Mouse (Mus musculus) limb, embryonic 11.5 days (tissue): ENCODE results near the gene Zfp787. TPM values are rescaled to one million over a fixed set of nuclear protein-coding genes. Genes with fewer than 3 reads are reported as not detected.
A peak's percentile ranks its signal among the peaks of the same experiment; 100 is the strongest.
"Not testable (repeated sequence)": the region's sequence is repeated elsewhere in the genome, so short reads cannot be mapped to it uniquely, and the experiment has no call there.

Experiments used
- ATAC-seq: fragments of 200-750 bp; cut with Nextera tagmentation; 2 replicates; pipeline ENCODE4 v1.8.0; 2017; ENCODE audit warnings: low read depth; ENCODE audit not compliant: insufficient number of reproducible peaks, low FRiP score, low TSS enrichment
- DNase-seq: peaks from one replicate; pipeline ENCODE4 v3.0.0-alpha.2; 2015; ENCODE audit warnings: low spot score
- H3K27ac ChIP-seq: fragments of 300-500 bp; sonication (generic); replicated peaks from 2 replicates; pipeline ENCODE4 v1.5.1; 2014; ENCODE audit warnings: low read depth, mild to moderate bottlenecking, low read length
- H3K27me3 ChIP-seq: fragments of 300-500 bp; sonication (generic); 2 replicates; pipeline ENCODE4 v1.6.1; 2014; ENCODE audit warnings: mild to moderate bottlenecking, low read length, mixed read lengths; ENCODE audit not compliant: control insufficient read depth, insufficient read depth
- H3K36me3 ChIP-seq: fragments of 300-500 bp; sonication (generic); 2 replicates; pipeline ENCODE4 v1.6.1; 2014; ENCODE audit warnings: mild to moderate bottlenecking, low read length, moderate library complexity, mixed read lengths; ENCODE audit not compliant: control insufficient read depth, insufficient read depth
- H3K4me1 ChIP-seq: fragments of 300-500 bp; sonication (generic); 2 replicates; pipeline ENCODE4 v1.6.1; 2014; ENCODE audit warnings: low read length, mixed read lengths; ENCODE audit not compliant: control insufficient read depth, insufficient read depth
- H3K4me2 ChIP-seq: fragments of 300-500 bp; sonication (generic); 2 replicates; pipeline ENCODE4 v1.6.1; 2014; ENCODE audit warnings: low read depth, mild to moderate bottlenecking, moderate library complexity; ENCODE audit not compliant: severe bottlenecking
- H3K4me3 ChIP-seq: fragments of 300-500 bp; sonication (generic); 2 replicates; pipeline ENCODE4 v1.5.1; 2014; ENCODE audit warnings: low read depth, low read length
- H3K9ac ChIP-seq: fragments of 300-500 bp; sonication (generic); 2 replicates; pipeline ENCODE4 v1.6.1; 2014; ENCODE audit warnings: mild to moderate bottlenecking, low read length
- H3K9me3 ChIP-seq: fragments of 300-500 bp; sonication (generic); 2 replicates; pipeline ENCODE4 v1.6.1; 2016; ENCODE audit warnings: low read length; ENCODE audit not compliant: control insufficient read depth
- WGBS: fragments of 180-500 bp; shearing (Covaris S2); extraction: QIAGEN DNeasy Blood & Tissue Kit; methylation state at CpG from one replicate; pipeline ENCODE4 v1.1.7; 2014; 5-methylcytosine and 5-hydroxymethylcytosine counted together
- polyA plus RNA-seq: library from polyadenylated mRNA; unstranded; fragments of >200 nt; fragmentation: Nextera tagmentation; extraction: Ambion mirVana; gene quantifications from 2 replicates; pipeline ENCODE4 v1.2.1, GENCODE M21; 2014

The Zfp787 gene
- polyA plus RNA-seq, 1 experiment from 2014 or later = 13.2 TPM

DNA sequence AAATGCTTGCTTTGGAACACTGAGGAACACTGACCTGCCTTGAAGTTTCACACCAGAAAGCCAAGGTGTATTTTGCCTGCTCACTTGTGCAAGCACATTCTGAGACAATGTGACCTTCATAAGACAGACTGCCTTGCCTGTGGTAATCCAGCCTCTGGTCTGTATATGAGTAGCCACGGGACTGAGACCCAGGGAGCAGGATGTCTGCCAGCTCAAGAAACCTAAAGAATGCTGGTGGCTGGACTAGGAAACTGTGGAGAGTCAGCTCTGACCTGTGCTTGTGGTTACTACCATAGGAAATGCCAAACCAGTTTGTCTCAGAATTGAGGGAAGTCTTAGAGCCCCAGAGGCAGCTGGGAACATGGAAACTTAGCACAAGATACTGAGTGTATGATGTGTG is 29.6 kb upstream of the Zfp787 start:
- Histone ChIP-seq H3K4me3 (no peak overlapping the region), H3K36me3 (peaks cover 14% of the 10 kb centered on the region), H3K4me1 (no peaks in the 10 kb centered on the region), H3K27me3 (no peaks in the 10 kb centered on the region), H3K9me3 (peaks cover 2% of the 10 kb centered on the region; the same call in 1 of the 2 replicates), H3K27ac (no peak overlapping the region), H3K9ac (no peak overlapping the region), H3K4me2 (no peak overlapping the region)
- DNase-seq (no peak), ATAC-seq (no peak)
- 94% methylated on average over 1 of the region's 1 CpGs for WGBS

DNA sequence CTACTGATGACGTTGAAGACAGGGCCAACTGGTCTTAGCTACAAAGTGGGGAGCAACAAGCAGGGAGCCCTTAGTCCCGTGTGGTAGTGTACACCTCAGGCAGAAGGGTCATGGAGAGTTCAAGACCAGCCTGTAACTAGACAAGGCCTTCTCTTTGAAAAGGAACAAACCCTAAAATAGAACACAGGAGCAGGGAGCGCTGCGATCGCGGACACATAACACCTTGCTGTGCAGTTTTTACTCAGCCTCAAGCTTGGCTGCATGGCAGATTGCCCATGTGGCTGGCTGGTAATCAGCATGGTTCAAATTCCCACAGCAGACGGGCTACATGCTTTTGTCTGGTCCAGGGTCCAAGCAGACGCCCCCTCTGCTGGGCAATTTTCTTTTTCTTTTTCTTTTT is 28.7 kb upstream of the Zfp787 start:
- Histone ChIP-seq H3K4me1 (no peaks in the 10 kb centered on the region), H3K27me3 (no peaks in the 10 kb centered on the region), H3K36me3 (peaks cover 14% of the 10 kb centered on the region), H3K27ac (no peak overlapping the region), H3K9me3 (peaks cover 2% of the 10 kb centered on the region; the same call in 1 of the 2 replicates), H3K9ac (no peak overlapping the region), H3K4me2 (no peak overlapping the region), H3K4me3 (no peak overlapping the region)
- 90% methylated on average over 8 of the region's 8 CpGs for WGBS
- DNase-seq = no peak
- ATAC-seq = no peak

DNA sequence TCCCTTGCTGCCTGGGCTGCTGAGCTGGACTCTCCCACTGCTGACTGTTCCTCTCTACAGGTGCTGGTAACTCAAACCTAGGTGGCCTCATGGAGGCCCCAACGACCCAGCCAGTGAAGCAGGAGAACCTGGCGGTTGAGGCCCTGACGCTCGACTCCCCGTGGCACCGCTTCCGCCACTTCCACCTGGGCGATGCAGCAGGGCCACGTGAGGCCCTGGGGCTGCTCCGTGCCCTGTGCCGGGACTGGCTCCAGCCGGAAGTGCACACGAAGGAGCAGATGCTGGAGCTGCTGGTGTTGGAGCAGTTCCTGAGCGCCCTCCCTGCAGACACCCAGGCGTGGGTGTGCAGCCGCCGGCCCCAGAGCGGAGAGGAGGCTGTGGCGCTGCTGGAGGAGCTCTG is 28.0 kb upstream of the Zfp787 start:
- Histone ChIP-seq H3K4me2 (no peak overlapping the region), H3K4me1 (no peaks in the 10 kb centered on the region), H3K9me3 (peaks cover 2% of the 10 kb centered on the region; the same call in 1 of the 2 replicates), H3K27me3 (no peaks in the 10 kb centered on the region), H3K27ac (no peak overlapping the region), H3K9ac (no peak overlapping the region), H3K4me3 (no peak overlapping the region), H3K36me3 (peaks cover 14% of the 10 kb centered on the region)
- ATAC-seq (no peak), DNase-seq (no peak)
- 94% methylated on average over 19 of the region's 19 CpGs for WGBS

DNA sequence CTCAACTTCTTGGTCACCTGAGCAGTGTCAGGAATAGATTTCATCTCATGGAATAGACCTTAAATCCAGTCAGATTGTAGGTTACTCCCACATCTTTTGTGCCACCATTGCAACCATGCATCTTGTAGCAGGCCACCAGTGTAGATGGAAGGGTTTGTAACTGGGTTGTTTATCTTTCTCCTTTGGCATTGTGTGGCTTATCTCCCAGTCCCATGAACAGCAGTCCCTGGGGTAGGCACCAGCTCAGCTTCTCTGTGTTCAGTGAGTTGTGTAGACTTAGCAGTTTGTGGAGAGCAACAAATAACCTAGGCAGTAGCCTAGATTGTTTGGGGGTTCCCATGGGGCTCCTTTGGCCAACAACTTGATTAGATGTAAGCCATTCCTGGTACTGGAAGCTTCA is 27.1 kb upstream of the Zfp787 start:
- no peak overlapping the region for H3K4me3 ChIP-seq
- peaks cover 2% of the 10 kb centered on the region; the same call in 1 of the 2 replicates for H3K9me3 ChIP-seq
- H3K9ac ChIP-seq = no peak overlapping the region
- H3K27ac ChIP-seq = no peak overlapping the region
- no peaks in the 10 kb centered on the region for H3K27me3 ChIP-seq
- H3K36me3 ChIP-seq = peaks cover 9% of the 10 kb centered on the region
- no peaks in the 10 kb centered on the region for H3K4me1 ChIP-seq
- no peak overlapping the region for H3K4me2 ChIP-seq
- ATAC-seq (no peak), DNase-seq (no peak)

DNA sequence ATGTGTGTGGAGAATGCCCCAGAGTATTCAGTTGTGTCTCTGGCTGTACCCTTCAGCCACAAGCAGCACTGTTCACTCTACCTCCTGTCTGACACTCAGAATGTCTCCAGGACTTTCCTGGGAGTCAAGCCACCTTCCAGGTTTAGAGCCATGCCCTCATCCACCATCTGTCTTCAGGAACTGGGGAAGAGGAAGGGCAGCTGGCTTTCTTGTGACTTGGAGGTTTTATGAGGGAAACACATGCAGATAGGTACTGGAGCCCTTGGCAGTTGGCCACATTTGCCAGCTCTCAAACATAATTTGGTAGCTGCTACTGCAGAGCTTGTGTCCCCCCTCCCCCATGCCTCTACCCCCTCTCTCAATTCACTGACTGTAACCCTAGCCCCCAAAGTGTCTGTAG is 23.2 kb upstream of the Zfp787 start:
- H3K4me2 ChIP-seq = no peak overlapping the region
- peaks cover 6% of the 10 kb centered on the region for H3K36me3 ChIP-seq

DNA sequence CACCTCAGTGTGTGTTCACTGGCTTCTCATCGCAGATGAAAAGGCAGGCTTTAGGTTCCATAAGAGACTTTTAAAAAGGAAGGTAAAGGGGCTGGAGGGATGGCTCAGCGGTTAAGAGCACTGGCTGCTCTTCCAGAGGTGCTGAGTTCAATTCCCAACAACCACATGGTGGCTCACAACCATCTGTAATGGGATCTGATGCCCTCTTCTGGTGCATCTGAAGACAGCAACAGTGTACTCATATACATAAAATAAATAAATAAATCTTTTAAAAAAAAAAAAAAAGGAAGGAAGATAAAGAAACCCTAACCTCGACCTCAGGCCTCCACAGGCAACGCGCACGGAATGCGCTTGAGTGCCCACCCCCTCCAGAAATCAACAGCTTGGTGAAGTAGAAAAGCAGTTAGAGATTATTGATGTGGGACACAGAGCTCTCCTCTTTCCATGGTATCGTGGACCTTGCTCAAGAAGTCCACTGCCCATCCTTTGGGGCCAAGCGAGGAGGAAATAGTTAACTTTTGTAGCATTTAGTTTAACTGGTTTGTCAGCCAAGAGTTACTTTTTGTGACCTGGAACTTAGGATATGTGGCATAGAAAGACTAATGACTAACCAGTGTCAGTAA is 18.7 kb upstream of the Zfp787 start:
- not testable (repeated sequence) for H3K4me2 ChIP-seq, H3K9me3 ChIP-seq, ATAC-seq, H3K27me3 ChIP-seq, H3K36me3 ChIP-seq, H3K9ac ChIP-seq, H3K4me1 ChIP-seq, H3K4me3 ChIP-seq, H3K27ac ChIP-seq, DNase-seq
- WGBS = 90% methylated on average over 9 of the region's 9 CpGs

More for the DNA sequence above, 23.2 kb upstream of the Zfp787 start:
- DNase-seq = no peak
- Histone ChIP-seq H3K4me3 (no peak overlapping the region), H3K27ac (no peak overlapping the region), H3K9me3 (no peaks in the 10 kb centered on the region; the same call in 1 of the 2 replicates), H3K9ac (no peak overlapping the region), H3K4me1 (no peaks in the 10 kb centered on the region), H3K27me3 (no peaks in the 10 kb centered on the region)
- no peak for ATAC-seq

DNA sequence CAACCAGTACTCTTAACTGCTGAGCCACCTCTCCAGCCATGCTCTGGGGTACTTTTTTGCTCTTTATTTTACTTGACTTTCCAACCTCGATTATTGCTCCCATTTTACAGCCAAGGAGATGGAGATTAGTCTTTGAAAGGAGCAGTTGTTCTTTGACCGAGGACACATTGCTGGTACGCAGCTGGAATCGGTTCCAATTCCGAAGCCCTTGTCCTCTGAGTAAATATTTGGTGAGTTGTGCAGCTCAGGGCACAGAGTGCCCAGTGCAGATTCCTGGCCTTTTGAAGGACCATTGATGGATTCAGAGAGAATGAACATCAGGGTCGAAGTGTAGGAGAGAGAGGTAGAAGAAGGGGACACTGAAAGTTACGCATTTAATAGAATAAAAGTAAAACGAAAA is 18.1 kb upstream of the Zfp787 start:
- Histone ChIP-seq H3K4me1 (no peaks in the 10 kb centered on the region), H3K4me2 (no peak overlapping the region), H3K9me3 (no peaks in the 10 kb centered on the region), H3K27me3 (no peaks in the 10 kb centered on the region), H3K4me3 (no peak overlapping the region), H3K27ac (no peak overlapping the region), H3K9ac (no peak overlapping the region), H3K36me3 (peaks cover 3% of the 10 kb centered on the region)
- DNase-seq (no peak), ATAC-seq (no peak)
- WGBS = 91% methylated on average over 8 of the region's 8 CpGs

DNA sequence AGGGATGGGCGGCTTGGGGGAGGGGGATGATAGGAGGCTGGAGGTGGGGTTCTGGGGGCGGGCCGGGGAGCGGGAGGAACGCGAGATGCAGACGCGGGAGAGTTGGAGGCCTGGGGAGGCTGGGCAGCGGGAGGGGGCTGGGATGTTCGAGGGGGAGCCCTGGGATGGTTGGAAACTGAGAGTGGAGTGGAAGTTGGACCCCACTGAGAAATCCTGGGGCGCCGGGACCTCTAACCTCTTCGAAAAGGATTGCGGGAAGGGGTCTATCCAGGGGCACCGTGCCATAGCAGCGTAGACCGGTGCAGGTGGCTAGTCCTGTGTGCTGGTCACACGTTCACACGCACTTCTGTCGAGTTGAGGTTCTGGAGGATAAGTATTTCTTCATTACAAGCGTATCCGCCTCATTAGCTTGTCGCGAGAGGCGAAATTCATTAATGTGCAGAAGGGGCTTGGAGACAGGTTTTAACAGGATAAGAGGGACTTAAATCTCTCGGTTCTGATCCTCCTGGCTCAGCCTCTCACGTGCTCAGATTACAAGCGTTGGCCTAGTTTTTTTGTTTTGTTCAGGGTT is 17.0 kb upstream of the Zfp787 start:
- under 1% methylated on average over 28 of the region's 28 CpGs for WGBS
- Histone ChIP-seq H3K4me2 (peak overlapping the region; percentile 65), H3K36me3 (no peaks in the 10 kb centered on the region), H3K9me3 (no peaks in the 10 kb centered on the region), H3K27me3 (no peaks in the 10 kb centered on the region), H3K27ac (no peak overlapping the region), H3K9ac (peak overlapping the region; percentile 67), H3K4me1 (no peaks in the 10 kb centered on the region), H3K4me3 (peak overlapping the region; percentile 67)
- ATAC-seq (peak; percentile 31), DNase-seq (no peak)
